Comparison of ENCODE assay signal across 10 mouse cellular contexts in genomic region chr2:71974143-71974846, GRCm38 (mm10). TPM values are rescaled to one million over a fixed set of nuclear protein-coding genes. Genes with fewer than 3 reads are reported as not detected.
A peak's percentile ranks its signal among the peaks of the same experiment; 100 is the strongest.
DNase-seq lines count a peak whose midpoint lies in the region.
"Had no signal": no experiment of that assay in that cellular context is flagged by ENCODE, and none has a peak within 500 bp of the region (broad histone marks: within the 10 kb centered on the region; RNA-seq: fewer than 3 reads in every experiment).

No protein-coding gene starts in this region.

- no peak overlapping the region for H3K4me3 ChIP-seq in heart, embryonic 10.5 days
- H3K4me3 ChIP-seq: limb, embryonic 13.5 days; lung, embryonic 15.5 days had no signal

- no peaks in the 10 kb centered on the region for H3K4me1 ChIP-seq in heart, embryonic 10.5 days
- H3K4me1 ChIP-seq: lung, embryonic 15.5 days had no signal

- 84% methylated on average over 10 of the region's 11 CpGs for WGBS in heart, embryonic 10.5 days

- H3K27ac ChIP-seq in heart, embryonic 10.5 days: no peak overlapping the region
- H3K27ac ChIP-seq: limb, embryonic 13.5 days; lung, embryonic 15.5 days had no signal

- peaks cover 3% of the 10 kb centered on the region; the same call in 1 of the 2 replicates for H3K27me3 ChIP-seq in heart, embryonic 10.5 days (ENCODE audit: insufficient read depth, poor library complexity, severe bottlenecking)
- H3K27me3 ChIP-seq: lung, embryonic 15.5 days had no signal

- H3K36me3 ChIP-seq in heart, embryonic 10.5 days: no peaks in the 10 kb centered on the region
- H3K36me3 ChIP-seq: limb, embryonic 13.5 days; lung, embryonic 15.5 days had no signal

- peak; percentile 11 for DNase-seq in heart, adult 8-10 months (ENCODE audit: low spot score)
- DNase-seq in heart, embryonic 10.5 days (ENCODE audit: low spot score): no peak
- DNase-seq in adrenal gland, adult 2 months: peak; percentile 80
- DNase-seq in cerebellum, adult 11 months: peak; percentile 82
- peak; percentile 10 for DNase-seq in heart, adult 9 months (ENCODE audit: low spot score in 2 of 2)
- no peak for DNase-seq in left cerebral cortex, adult 18-20 months (ENCODE audit: low spot score in 2 of 2)
- no peak for DNase-seq in gastrocnemius, adult 8-10 months (ENCODE audit: low spot score in 2 of 2)

- H3K9me3 ChIP-seq in heart, embryonic 10.5 days: no peaks in the 10 kb centered on the region
- H3K9me3 ChIP-seq: limb, embryonic 13.5 days; lung, embryonic 15.5 days had no signal

RNA-seq across cellular contexts. Expression of gene Rapgef4, which starts 6.7 kb away (rescaled TPM):
- 10 to 100 TPM; 35.0 to 50.5 (median 43.6) TPM for total RNA-seq in heart, adult 8-10 months (2022)
- polyA plus RNA-seq in heart, embryonic 10.5 days (2016; fragmentation: Nextera tagmentation; extraction: Ambion mirVana): 2.8 and 3.1 TPM in 2 replicates
- total RNA-seq in adrenal gland, adult 2 months (2021): 100 to 1,000 TPM; 109 to 271 TPM
- polyA plus RNA-seq in adrenal gland, adult 2 months (2012; rRNA removed): 81.1 and 137 TPM in 2 replicates
- 100 to 1,000 TPM; 460 to 461 TPM for total RNA-seq in left cerebral cortex, adult 18-20 months (2021)
- total RNA-seq in gastrocnemius, adult 8-10 months (2022): 1 to 10 TPM in 3 of 4 experiments, under 1 TPM in 1; 0.74 to 2.7 (median 2.0) TPM
- total RNA-seq: megakaryocyte-erythroid progenitor cell, adult 5-6 weeks had no signal

Comparison
In these comparisons a context has a peak if more than half of its experiments do, and no peak if none do; other contexts are left out.
1. DNase-seq: peak in heart, adult 8-10 months (single experiment), adrenal gland, adult 2 months (single experiment), cerebellum, adult 11 months (single experiment) and heart, adult 9 months (2 of 2); none in heart, embryonic 10.5 days (single experiment), left cerebral cortex, adult 18-20 months (0 of 2) and gastrocnemius, adult 8-10 months (0 of 2).
2. RNA of gene Rapgef4, which starts 6.7 kb away (total RNA-seq): 460 to 461 TPM in left cerebral cortex, adult 18-20 months, 109 to 271 TPM in adrenal gland, adult 2 months and 35.0 to 50.5 TPM in heart, adult 8-10 months; 0.74 to 2.7 TPM in gastrocnemius, adult 8-10 months; every median in the first group is over 4 times any median in the second.